Mouse (Mus musculus) WW6 (cell line): ENCODE data around the gene Catsper1.
A peak's percentile ranks its signal among the peaks of the same experiment; 100 is the strongest.

Experiments used
- DNase-seq: peaks from one replicate; pipeline ENCODE4 v3.0.0-alpha.2; 2013; ENCODE audit warnings: low read depth, low spot score

Catsper1 gene

DNA sequence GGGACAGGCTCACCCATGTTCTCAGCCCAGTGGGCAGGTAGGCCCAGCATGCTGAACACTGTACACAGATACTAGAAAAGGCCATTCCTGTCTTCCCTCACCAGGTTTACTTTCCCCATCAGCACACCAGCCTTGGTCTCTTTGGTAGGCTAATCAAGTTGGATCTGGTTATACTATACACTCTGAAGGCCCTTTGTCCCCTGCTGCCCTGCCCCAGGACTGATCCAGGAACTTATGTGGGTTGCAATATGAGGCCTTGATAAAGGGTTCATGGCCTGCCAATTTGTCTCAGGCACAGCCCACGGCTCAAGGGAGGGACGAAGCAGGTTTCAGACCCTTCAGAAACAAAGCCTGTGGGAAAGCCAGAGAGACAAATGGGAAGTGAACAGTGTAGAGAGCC lies 18.1 kb downstream of the Catsper1 start:
- no peak for DNase-seq

GRCm38 (mm10) chr19:5356080-5356479 lies 20.5 kb downstream of the Catsper1 start:
- no peak for DNase-seq

GRCm38 (mm10) chr19:5362186-5362585 lies 26.6 kb downstream of the Catsper1 start:
- no peak for DNase-seq

- no peak for DNase-seq
Observed at GRCm38 (mm10) chr19:5364124-5364523, 28.6 kb downstream of the Catsper1 start.

- DNase-seq: no peak
Observed at GRCm38 (mm10) chr19:5365751-5366150, 30.2 kb downstream of the Catsper1 start.

DNA sequence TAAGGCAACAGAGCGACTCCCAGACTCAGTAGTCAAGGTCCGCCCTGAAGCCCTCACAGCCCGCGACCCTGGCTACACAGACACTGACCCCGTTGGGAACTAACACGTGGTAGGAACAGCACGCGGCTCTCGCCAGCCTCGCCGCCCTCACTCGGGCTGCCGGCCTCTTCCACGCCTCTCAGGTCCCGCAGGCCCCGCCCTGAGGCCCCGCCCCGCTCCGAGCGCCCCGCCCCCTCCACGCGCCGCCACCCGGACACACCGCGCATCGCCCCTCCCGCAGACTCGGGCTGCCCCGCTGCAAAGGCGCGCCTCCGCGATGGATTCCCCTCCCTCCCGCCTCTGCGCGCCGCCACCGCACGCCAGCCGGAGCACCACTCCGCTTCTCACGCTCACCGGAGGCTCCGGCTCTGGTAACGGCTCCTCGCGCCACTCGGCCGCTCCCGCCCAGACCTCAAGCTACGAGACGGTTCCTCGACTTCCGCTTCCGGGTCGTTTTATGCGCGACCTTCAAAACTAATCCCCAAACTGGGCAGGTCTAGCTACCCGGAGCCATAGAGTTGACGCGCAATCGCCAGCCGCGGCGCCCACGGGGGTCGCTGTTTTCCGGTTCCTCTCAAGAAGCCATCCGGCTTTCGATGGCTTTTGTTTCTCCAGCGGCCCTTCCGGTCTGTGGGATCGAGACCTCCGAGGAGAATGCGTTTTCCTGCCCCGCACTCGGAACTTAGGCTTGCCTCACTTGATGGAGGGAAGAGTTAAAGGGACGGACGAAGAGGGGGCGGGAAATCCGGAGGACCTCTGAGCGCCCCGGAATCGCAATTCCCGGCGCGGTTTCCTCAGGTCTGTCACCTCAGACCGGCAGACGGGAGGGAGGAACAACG lies 30.9 kb downstream of the Catsper1 start, which contains the start of gene Eif1ad:
Gene Eif1ad, plus strand, starts transcription at position 567 of the 878 bp plus-strand sequence.
- DNase-seq: peak; percentile 94

DNA sequence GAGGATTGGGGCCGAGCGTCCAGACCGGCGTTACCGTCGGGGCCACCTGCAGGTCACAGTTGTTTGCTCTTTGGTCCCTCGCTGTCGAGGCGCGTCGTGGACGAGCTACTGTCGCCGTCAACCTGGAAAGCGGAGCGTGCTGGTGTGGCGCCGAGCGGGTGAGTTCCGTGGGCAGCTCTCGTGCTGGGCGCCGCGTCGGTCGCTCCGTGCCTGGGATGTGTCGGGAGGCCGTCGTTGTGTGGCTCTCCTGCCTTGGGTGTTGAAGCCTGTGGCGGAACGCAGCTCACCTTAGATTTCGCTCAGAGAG lies 31.5 kb downstream of the Catsper1 start, which contains the start of gene Banf1:
Gene Banf1, minus strand, starts transcription at position 116 of the 307 bp plus-strand sequence.
- no peak for DNase-seq

DNA sequence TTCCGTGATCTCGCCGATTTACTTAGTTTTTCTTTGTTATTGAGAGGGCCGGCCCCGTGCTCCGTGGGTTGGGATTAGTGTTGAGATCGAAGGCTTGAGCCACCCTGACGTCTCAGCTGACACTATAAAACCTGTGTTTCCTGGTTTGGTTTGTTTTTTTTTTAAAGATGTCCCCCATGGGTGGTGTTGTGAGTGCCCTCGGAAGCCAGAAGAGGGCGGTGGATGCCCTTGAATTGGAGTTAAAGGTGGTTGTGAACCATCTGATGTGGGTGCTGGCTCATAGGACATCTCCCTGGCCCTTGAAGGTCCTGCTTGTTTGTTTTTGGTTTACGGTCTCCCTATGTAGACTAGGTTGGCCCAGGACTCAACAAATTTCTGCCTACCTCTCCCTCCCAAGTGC lies 31.9 kb downstream of the Catsper1 start:
- no peak for DNase-seq

DNA sequence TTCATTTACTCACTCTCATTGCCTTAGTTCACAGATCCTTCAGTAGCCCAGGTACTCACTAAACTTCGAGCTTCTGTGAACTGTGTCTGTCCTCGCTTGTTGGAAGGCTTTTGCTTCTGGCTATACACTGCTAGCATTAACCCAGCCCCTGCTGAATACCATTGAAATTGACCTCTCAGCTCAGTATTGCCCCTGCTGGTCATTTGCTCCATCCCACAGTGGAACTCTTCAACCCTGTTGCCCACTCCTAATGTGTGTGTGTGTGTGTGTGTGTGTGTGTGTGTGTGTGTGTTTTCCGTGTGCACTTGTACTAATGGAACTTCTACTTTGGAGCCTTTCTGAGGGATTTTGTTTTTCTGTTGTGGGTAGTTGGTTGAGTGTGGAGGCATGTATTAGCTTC lies 35.4 kb downstream of the Catsper1 start:
- no peak for DNase-seq

DNA sequence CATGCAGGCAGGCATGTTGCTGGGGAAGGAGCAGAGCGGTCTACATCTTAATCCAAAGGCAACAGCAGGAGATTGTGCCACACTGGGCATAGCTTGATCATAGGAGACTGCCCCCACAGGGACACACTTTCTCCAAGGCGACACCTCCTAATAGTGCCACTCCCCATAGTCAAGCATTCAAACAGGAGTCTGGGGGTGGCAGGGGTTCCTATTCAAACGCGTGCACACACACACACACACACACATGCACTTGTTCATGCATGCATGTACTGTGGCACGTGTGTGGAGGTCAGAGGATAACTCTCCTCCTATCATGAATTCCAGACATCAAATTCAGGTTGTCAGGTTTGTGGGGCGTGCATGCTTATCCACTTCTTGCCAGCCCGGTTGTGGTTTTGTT lies 37.2 kb downstream of the Catsper1 start:
- DNase-seq: no peak

GRCm38 (mm10) chr19:5374177-5374576 lies 38.6 kb downstream of the Catsper1 start:
- DNase-seq: no peak

- no peak for DNase-seq
Observed at GRCm38 (mm10) chr19:5374748-5375147, 39.2 kb downstream of the Catsper1 start.

- DNase-seq: no peak
Observed at GRCm38 (mm10) chr19:5377446-5377845, 41.9 kb downstream of the Catsper1 start.

DNA sequence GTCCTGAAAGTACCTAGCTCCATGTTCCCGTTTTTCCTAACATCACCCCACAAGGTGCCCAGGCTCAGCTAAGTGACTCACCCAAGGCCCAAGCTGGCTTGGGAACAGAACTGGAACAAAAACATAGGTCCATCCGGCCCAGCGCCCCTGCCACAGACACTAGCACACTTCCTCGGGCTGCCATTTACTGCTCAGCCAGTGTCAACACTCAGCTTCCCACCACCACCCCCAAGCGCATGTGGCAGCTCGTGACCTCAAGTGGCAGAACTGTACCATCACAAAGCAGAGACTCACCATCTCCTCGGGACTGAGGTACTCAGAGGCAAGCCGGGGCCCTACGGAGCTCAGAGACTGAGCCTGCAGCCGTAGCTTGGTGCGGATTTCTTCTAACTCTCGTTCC lies 47.8 kb downstream of the Catsper1 start:
- DNase-seq: no peak

- no peak for DNase-seq
Observed at GRCm38 (mm10) chr19:5384715-5385114, 49.2 kb downstream of the Catsper1 start.

DNA sequence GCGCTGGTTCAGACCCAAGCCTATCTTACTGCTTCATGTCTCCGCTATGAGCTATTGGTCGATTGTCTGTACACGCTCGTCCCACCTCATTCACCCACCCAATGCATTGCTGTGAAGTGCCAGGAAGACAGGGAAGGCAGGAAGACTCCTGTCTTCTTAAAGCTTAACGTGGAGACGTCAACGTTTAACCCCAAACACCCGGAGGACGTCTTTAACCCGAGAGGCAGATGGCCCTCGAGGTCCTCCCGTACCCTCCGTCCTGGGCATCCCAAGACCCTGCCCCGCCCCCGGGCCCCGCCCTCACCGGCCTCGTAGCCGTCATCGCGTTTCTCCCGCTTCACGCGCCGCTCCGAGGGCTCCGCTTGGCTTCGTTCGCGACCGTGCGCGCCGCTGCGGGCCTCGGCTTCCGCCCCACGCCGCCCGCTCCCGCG lies 52.5 kb downstream of the Catsper1 start:
- DNase-seq: no peak

GRCm38 (mm10) chr19:5388588-5389242 lies 53.2 kb downstream of the Catsper1 start, which contains the start of gene Sart1:
Gene Sart1 (minus strand): TSS chr19:5388703.
- DNase-seq: peak; percentile 86

DNA sequence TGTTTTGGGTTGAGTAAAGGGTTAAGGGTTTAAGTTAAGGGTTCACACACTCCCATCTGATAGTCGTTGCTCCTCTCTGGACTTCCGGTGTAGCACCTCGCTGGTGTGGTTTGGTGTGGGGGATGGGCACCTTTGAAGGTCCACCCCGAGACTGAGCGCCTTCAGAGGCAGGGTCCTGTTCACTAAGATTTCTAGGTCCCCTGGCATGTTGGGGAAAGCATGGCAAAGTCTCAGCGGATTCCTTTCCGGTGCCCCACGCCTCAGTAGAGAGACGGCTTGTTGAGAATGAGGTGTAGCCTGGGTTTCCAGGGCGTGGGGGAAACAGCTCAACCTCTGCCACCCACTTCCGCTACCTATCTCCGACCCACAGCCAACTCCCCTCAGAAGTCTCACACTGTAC lies 54.1 kb downstream of the Catsper1 start:
- DNase-seq: no peak

DNA sequence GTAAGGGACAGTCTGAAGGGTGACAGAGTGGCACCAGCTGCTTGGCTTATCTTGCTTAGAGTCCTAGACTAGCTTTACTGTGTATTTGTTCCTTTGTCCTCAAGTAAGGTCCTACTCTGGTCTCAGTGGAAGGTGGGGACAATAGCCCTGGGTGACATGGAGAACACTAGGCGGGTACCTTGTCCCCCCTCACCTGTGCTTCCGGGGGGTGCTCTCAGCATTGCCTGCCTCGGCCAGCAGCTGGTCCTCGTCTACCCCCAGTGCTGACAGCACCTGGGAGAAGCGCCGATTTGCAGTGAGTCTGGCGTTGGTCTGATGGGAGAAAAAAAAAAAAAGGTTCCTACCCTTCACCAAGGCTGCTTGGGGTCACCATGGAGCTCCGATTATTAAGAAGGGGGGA lies 54.9 kb downstream of the Catsper1 start:
- DNase-seq: no peak

DNA sequence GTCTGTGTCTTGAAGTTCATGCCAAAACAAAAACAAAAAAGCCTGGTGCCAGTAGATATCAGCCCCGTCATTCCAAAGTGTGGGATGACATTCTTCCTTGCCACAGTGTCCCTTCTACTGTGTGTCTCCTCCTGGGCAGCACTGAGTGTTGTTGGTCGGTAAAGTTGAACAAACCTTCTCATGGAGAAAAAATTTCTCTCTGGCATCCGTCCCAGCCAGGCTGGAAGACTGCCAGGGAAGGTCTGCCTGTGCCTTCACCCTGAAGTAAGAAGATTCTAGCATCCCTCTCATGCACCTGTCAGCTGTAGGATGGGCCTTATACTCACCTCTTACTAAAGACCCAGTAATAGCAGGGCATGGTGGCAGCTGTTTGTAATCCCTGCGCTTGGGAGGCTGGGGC lies 57.4 kb downstream of the Catsper1 start:
- no peak for DNase-seq
